Mouse (Mus musculus) myocyte (in vitro differentiated cells): ENCODE data around the gene Slc25a36. TPM values are rescaled to one million over a fixed set of nuclear protein-coding genes. Genes with fewer than 3 reads are reported as not detected.

Source experiments
- H3K27me3 ChIP-seq: one replicate; pipeline ENCODE4 v1.6.1; 2011; ENCODE audit not compliant: control insufficient read depth, insufficient read depth, insufficient read length
- H3K36me3 ChIP-seq: one replicate; pipeline ENCODE4 v1.6.1; 2011; ENCODE audit not compliant: control insufficient read depth, insufficient read depth
- H3K4me2 ChIP-seq: one replicate; pipeline ENCODE4 v1.6.1; 2011; ENCODE audit warnings: low read depth, control low read depth
- H3K4me3 ChIP-seq: one replicate; pipeline ENCODE4 v1.5.1; 2011; ENCODE audit warnings: mild to moderate bottlenecking, control low read depth, moderate library complexity
- H3K79me2 ChIP-seq: one replicate; pipeline ENCODE4 v1.6.1; 2011; ENCODE audit not compliant: control insufficient read depth, insufficient read depth
- H3ac ChIP-seq: one replicate; pipeline ENCODE4 v1.6.1; 2011; ENCODE audit not compliant: control insufficient read depth, insufficient read length
- CEBPB ChIP-seq: IDR thresholded peaks from 2 replicates; pipeline ENCODE4 v1.6.1; 2011; ENCODE audit warnings: mild to moderate bottlenecking, moderate library complexity; ENCODE audit not compliant: poor library complexity, insufficient read depth, severe bottlenecking
- E2F4 ChIP-seq: IDR thresholded peaks from one replicate; pipeline ENCODE4 v1.6.1; 2011; ENCODE audit warnings: mild to moderate bottlenecking, control low read depth, moderate library complexity; ENCODE audit not compliant: insufficient read depth
- MAX ChIP-seq: IDR thresholded peaks from one replicate; pipeline ENCODE4 v1.6.1; 2011; ENCODE audit warnings: low read depth, mild to moderate bottlenecking, control low read depth
- MYOD1 ChIP-seq, 3 experiments: IDR thresholded peaks; one replicate each; pipeline ENCODE4 v1.6.1; 2011; ENCODE audit warnings: control low read depth in 2 of 3, low read depth in 2 of 3, mild to moderate bottlenecking in 2 of 3, moderate library complexity in 1 of 3; ENCODE audit not compliant: insufficient read length in 2 of 3, control insufficient read depth in 1 of 3
- MYOG ChIP-seq, 3 experiments: IDR thresholded peaks; one replicate each; pipeline ENCODE4 v1.6.1; 2011; ENCODE audit warnings: control low read depth in 2 of 3, low read depth in 2 of 3, mild to moderate bottlenecking in 2 of 3; ENCODE audit not compliant: insufficient read length in 2 of 3, control insufficient read depth in 1 of 3, insufficient read depth in 1 of 3
- POLR2A ChIP-seq: IDR thresholded peaks from one replicate; pipeline ENCODE4 v1.6.1; 2011; ENCODE audit warnings: low read depth, mild to moderate bottlenecking, control low read depth, moderate library complexity; ENCODE audit not compliant: insufficient read length
- POLR2AphosphoS2 ChIP-seq: IDR thresholded peaks from one replicate; pipeline ENCODE4 v1.6.1; 2011; ENCODE audit warnings: low read depth, control low read depth; ENCODE audit not compliant: insufficient read length
- REST ChIP-seq: IDR thresholded peaks from one replicate; pipeline ENCODE4 v1.6.1; 2011; ENCODE audit warnings: mild to moderate bottlenecking, control low read depth, moderate library complexity; ENCODE audit not compliant: insufficient read depth, insufficient read length
- SRF ChIP-seq: IDR thresholded peaks from one replicate; pipeline ENCODE4 v1.6.1; 2011; ENCODE audit warnings: low read depth; ENCODE audit not compliant: control insufficient read depth, insufficient read length
- TCF12 ChIP-seq: IDR thresholded peaks from one replicate; pipeline ENCODE4 v1.6.1; 2011; ENCODE audit warnings: mild to moderate bottlenecking, control low read depth; ENCODE audit not compliant: poor library complexity, insufficient read depth, severe bottlenecking
- TCF3 ChIP-seq: IDR thresholded peaks from one replicate; pipeline ENCODE4 v1.6.1; 2011; ENCODE audit warnings: low read depth, control low read depth; ENCODE audit not compliant: insufficient read length
- USF1 ChIP-seq: IDR thresholded peaks from one replicate; pipeline ENCODE4 v1.6.1; 2011; ENCODE audit warnings: low read depth, mild to moderate bottlenecking, control low read depth, moderate library complexity
- polyA plus RNA-seq: library from polyadenylated mRNA; unstranded; fragments of >200 nt; fragmentation: generic; extraction: Trizol; gene quantifications from one replicate; pipeline ENCODE4 v1.2.1, GENCODE M21; 2012; ENCODE audit warnings: missing spikeins

The Slc25a36 gene
- polyA plus RNA-seq, 1 experiment: 6.5 TPM

- Histone ChIP-seq H3K79me2 (peaks cover 72% of the 10 kb centered on the region), H3K4me2 (no peak overlapping the region), H3ac (no peak overlapping the region), H3K4me3 (no peak overlapping the region), H3K27me3 (no peaks in the 10 kb centered on the region), H3K36me3 (peaks cover 8% of the 10 kb centered on the region)
- TF ChIP-seq SRF (no peak), MAX (no peak), REST (no peak), USF1 (no peak), E2F4 (no peak), POLR2A (no peak), TCF12 (no peak), CEBPB (no peak), POLR2AphosphoS2 (no peak), MYOD1 (IDR thresholded peaks at IDR 0.05; ENCODE audit: control insufficient read depth in 1 of 3, insufficient read length in 2 of 3, low read depth in 2 of 3) (no peak), MYOG (IDR thresholded peaks at IDR 0.05; ENCODE audit: control insufficient read depth in 1 of 3, insufficient read depth in 1 of 3, insufficient read length in 2 of 3, low read depth in 2 of 3) (no peak), TCF3 (no peak)
Observed at GRCm38 (mm10) chr9:97103376-97104061, 7.4 kb downstream of the Slc25a36 start.

- Histone ChIP-seq H3ac (no peak overlapping the region), H3K4me2 (no peak overlapping the region), H3K27me3 (no peaks in the 10 kb centered on the region), H3K79me2 (peaks cover 30% of the 10 kb centered on the region), H3K36me3 (peaks cover 34% of the 10 kb centered on the region), H3K4me3 (no peak overlapping the region)
- TF ChIP-seq REST (no peak), E2F4 (no peak), CEBPB (no peak), SRF (no peak), USF1 (no peak), MYOD1 (IDR thresholded peaks at IDR 0.05; ENCODE audit: control insufficient read depth in 1 of 3, insufficient read length in 2 of 3, low read depth in 2 of 3) (no peak), TCF3 (no peak), POLR2AphosphoS2 (no peak), POLR2A (no peak), MYOG (IDR thresholded peaks at IDR 0.05; ENCODE audit: control insufficient read depth in 1 of 3, insufficient read depth in 1 of 3, insufficient read length in 2 of 3, low read depth in 2 of 3) (no peak), TCF12 (no peak), MAX (no peak)
Observed at GRCm38 (mm10) chr9:97098985-97099384, 12.0 kb downstream of the Slc25a36 start.

DNA sequence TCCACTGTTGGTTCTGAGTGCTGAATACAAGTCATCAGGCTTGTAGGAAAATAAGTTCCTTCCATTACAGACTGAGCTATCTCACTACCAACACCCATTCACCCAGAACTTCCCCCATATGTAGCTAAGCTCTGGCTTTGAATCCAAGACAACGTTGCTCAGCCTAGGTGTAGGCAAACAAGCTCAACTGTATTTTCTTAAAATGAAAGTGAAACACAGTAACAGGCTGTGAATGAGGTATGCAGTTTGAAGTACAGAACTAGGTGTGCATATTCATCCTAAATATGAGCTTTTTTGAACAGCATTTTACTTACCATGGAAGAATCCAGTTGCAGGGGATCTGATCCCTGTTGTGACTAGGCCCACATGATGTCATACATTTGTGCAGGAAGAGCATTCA lies 14.8 kb downstream of the Slc25a36 start:
- Histone ChIP-seq H3ac (no peak overlapping the region), H3K4me3 (no peak overlapping the region), H3K27me3 (no peaks in the 10 kb centered on the region), H3K36me3 (peaks cover 41% of the 10 kb centered on the region), H3K79me2 (peaks cover 8% of the 10 kb centered on the region), H3K4me2 (no peak overlapping the region)
- TF ChIP-seq MYOG (IDR thresholded peaks at IDR 0.05; ENCODE audit: control insufficient read depth in 1 of 3, insufficient read depth in 1 of 3, insufficient read length in 2 of 3, low read depth in 2 of 3) (no peak), SRF (no peak), USF1 (no peak), E2F4 (no peak), POLR2AphosphoS2 (no peak), POLR2A (no peak)

GRCm38 (mm10) chr9:97087850-97088249 lies 23.1 kb downstream of the Slc25a36 start:
- TF ChIP-seq USF1 (no peak), CEBPB (no peak)

GRCm38 (mm10) chr9:97084628-97085027 lies 26.3 kb downstream of the Slc25a36 start:
- no peak overlapping the region for H3K4me3 ChIP-seq
- no peak overlapping the region for H3K4me2 ChIP-seq
- TF ChIP-seq POLR2A (no peak), TCF12 (no peak), E2F4 (no peak), CEBPB (no peak), USF1 (no peak), TCF3 (no peak), REST (no peak), MYOD1 (IDR thresholded peaks at IDR 0.05; ENCODE audit: control insufficient read depth in 1 of 3, insufficient read length in 2 of 3, low read depth in 2 of 3) (no peak), MYOG (IDR thresholded peaks at IDR 0.05; ENCODE audit: control insufficient read depth in 1 of 3, insufficient read depth in 1 of 3, insufficient read length in 2 of 3, low read depth in 2 of 3) (no peak), POLR2AphosphoS2 (no peak), SRF (no peak), MAX (no peak)
- no peaks in the 10 kb centered on the region for H3K27me3 ChIP-seq
- H3ac ChIP-seq: no peak overlapping the region
- no peaks in the 10 kb centered on the region for H3K79me2 ChIP-seq
- H3K36me3 ChIP-seq: peaks cover 18% of the 10 kb centered on the region

More at GRCm38 (mm10) chr9:97087850-97088249, 23.1 kb downstream of the Slc25a36 start:
- H3ac ChIP-seq: no peak overlapping the region
- peaks cover 27% of the 10 kb centered on the region for H3K36me3 ChIP-seq
- H3K4me2 ChIP-seq: no peak overlapping the region
- no peaks in the 10 kb centered on the region for H3K27me3 ChIP-seq
- H3K79me2 ChIP-seq: no peaks in the 10 kb centered on the region
- no peak overlapping the region for H3K4me3 ChIP-seq
